Mouse (Mus musculus) CH12F3 (cell line): ENCODE measurements around the gene Xpa.

Experiments used
- in situ Hi-C: fragments of 300-500 bp; cut with MboI; formaldehyde crosslinking; loops from 2 replicates; pipeline ENCODE4 v1.14.3; 2020; ENCODE audit warnings: low sequenced_read_pairs

The Xpa gene

GRCm38 (mm10) chr4:46151903-46152544, 44.1 kb downstream of the Xpa start:
- in situ Hi-C loops, result no loop called here

- in situ Hi-C loops, result no loop called here
Observed at GRCm38 (mm10) chr4:46146881-46147280, 49.2 kb downstream of the Xpa start.

GRCm38 (mm10) chr4:46144323-46144722, 51.8 kb downstream of the Xpa start:
- in situ Hi-C loops, result no loop called here

GRCm38 (mm10) chr4:46138287-46139222, 57.6 kb downstream of the Xpa start, which contains the start of the genes Ncbp1 and Tstd2:
Gene Ncbp1 (plus strand): TSS chr4:46138613.
Gene Tstd2 (minus strand): TSS chr4:46138694.
- in situ Hi-C loops, result no loop called here

- in situ Hi-C loops, result no loop called here
Observed at GRCm38 (mm10) chr4:46137629-46138286, 58.4 kb downstream of the Xpa start.

- in situ Hi-C loops, result no loop called here
Observed at GRCm38 (mm10) chr4:46131791-46132190, 64.3 kb downstream of the Xpa start.

DNA sequence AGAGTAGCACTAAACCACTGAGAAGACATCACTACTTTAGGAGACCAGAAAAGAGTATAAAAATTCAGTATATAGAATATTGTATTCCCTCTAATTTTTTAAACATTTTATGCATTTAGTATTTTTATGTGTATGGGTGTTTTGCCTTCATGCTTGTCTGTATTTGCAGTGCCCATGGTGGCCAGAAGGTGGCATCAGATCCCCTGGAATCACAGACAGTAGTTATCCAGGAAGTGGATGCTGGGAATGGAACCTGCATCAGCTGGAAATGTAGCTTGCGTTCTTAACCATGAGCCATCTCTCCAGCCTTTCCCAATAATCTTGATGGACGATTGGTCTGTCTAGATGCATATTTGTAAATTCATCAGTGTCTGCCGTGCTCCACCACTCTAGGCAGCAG, 65.9 kb downstream of the Xpa start:
- in situ Hi-C loops, result no loop called here

GRCm38 (mm10) chr4:46129311-46130004, 66.7 kb downstream of the Xpa start:
- in situ Hi-C loops, result no loop called here

DNA sequence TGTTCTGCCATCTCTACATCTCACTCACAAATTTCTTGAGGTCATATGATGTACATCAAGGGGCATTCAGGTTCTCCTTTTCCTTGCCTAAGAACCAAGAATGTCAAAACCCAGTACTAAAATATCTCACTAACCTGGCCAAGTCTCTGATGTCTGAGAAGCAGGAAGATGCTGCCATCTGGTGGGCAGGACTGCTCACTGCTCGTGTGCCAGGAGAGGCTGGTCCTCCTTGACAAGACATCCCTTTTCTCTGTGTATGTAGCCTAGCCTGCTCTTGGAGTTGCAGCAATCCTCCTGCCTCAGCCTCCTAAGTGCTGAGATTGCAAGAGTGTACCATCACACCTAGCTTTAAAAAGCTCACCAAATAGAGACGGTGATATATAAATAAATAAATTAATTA, 69.6 kb downstream of the Xpa start:
- in situ Hi-C loops, result no loop called here

DNA sequence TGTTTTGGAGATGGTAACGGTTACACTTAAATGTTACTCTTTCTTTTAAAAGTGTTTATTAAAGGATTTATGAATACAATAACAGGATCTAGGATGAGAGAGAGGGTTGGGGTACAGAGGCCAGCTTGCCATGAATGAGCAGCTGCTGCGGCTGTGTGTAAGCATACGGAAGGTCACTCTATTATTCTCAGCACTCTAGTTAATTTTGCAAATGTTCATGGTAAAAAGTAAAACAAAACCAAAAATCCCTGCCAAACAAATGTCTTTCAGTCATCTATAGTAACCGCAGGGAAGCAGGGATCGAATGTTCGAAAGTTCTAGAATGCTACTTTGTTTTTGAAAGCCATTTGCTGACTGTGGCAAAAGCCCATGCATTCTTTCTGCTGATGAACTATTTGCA, 72.8 kb downstream of the Xpa start:
- in situ Hi-C loops, result no loop called here

DNA sequence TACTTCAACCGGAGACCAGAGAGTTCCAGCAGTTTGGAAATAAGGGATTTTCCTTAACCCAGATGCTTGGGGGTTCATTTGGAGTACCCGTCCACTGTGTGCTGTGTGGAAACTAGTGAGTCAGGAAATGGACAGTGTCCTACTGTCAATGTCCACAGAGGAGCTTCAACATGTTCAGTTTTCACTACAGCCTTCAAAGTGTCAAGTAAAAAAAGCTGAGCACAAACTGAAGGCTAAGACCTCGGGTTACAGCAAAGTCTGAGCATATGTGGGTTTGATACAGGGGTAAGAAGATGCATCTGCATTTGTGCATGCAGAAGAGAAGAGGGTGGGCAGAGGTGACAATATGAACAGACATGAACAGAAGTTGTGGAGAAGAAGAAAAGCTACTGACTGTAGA, 75.3 kb downstream of the Xpa start:
- in situ Hi-C loops, result no loop called here

DNA sequence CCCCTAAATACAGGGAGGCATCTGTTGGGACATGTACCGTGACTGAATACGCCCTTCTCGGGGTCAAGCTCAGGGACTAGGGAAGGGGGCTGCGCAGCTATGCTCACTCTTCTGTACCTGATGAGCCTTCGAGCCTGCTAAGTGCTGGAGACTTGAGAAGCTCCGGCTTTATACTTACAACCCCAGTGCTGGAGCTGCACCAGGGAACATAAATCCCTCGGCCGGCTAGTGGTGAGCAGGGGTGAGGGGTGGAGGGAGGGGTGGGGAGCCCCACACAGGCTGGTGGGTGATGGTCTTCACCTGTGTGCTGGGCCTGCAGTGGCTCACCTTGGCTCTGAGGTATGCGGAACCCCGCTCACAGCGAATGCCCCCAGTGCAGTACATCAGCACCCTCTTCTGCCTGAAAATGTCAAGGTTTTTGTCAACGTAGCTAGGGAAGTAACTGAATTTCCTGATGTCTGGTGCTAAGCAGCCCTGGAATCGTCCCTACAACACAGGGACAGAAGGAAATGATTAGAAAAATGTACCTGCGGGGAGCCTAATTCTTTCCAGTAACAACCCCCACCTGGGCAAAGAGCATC, 76.5 kb downstream of the Xpa start:
- in situ Hi-C loops, result no loop called here

- in situ Hi-C loops, result no loop called here
Observed at GRCm38 (mm10) chr4:46117536-46117935, 78.6 kb downstream of the Xpa start.

DNA sequence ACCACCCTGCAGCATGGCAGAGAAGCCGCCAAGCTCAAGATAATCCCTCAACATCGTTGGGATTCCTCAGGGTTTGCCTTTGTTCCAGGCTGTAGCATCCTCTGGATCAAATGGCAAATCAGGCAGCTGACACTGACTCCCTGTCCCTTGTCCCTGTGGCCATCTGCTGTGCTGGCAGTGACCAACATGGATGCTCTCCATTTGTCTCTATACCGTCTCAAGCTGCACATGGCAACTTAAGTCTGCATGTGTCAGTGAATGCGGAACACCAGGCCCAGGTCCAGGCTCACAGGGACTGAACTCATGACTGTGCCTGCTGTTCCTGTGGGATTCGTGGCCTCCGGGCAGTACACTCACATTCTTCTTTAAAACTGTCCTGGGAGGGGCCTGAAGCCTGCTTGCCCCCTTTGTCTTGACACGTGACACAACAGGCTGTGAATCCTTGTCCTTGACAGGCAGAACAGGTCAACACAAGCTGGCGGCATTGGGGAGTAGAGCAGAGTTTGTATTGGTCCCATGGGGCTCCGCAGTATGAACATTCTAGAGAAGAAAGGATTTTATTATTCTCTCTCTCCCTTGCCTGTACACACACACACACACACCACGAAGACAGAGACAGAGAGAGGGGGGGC, 79.5 kb downstream of the Xpa start:
- in situ Hi-C loops, result no loop called here

- in situ Hi-C loops, result no loop called here
Observed at GRCm38 (mm10) chr4:46115308-46115707, 80.8 kb downstream of the Xpa start.

GRCm38 (mm10) chr4:46111361-46111760, 84.8 kb downstream of the Xpa start:
- in situ Hi-C loops, result no loop called here

- in situ Hi-C loops, result no loop called here
Observed at GRCm38 (mm10) chr4:46110084-46110483, 86.0 kb downstream of the Xpa start.
